Comparison of ENCODE assay signal across 9 mouse cellular contexts in genomic region chr7:118313818-118314217, GRCm38 (mm10).
DNase-seq lines count a peak whose midpoint lies in the region; ATAC-seq and TF ChIP-seq lines count a peak whose summit lies in the region.
"Had no signal": no experiment of that assay in that cellular context is flagged by ENCODE, and none has a peak within 500 bp of the region (broad histone marks: within the 10 kb centered on the region; RNA-seq: fewer than 3 reads in every experiment).

No protein-coding gene starts in this region.

- no peak for TF ChIP-seq EP300 in heart, postnatal 0 days (IDR thresholded peaks at IDR 0.05; ENCODE audit: low read depth)

- H3K9ac ChIP-seq in heart, postnatal 0 days (replicated peaks; ENCODE audit: low read depth, low read length): no peak overlapping the region

- DNase-seq in heart, postnatal 0 days (ENCODE audit: low spot score): no peak
- DNase-seq in heart, adult 18-20 months: no peak
- DNase-seq in right cerebral cortex, adult 2 months (ENCODE audit: low spot score in 2 of 2): peak; percentile 31 to 50
- no peak for DNase-seq in right cerebral cortex, postnatal 4 days
- peak; percentile 25 for DNase-seq in kidney, postnatal 10 days
- peak; percentile 53 for DNase-seq in telencephalon, adult 2 months (ENCODE audit: low read depth, low spot score)
- no peak for DNase-seq in urinary bladder, postnatal 36 days (ENCODE audit: low spot score in 2 of 2)
- DNase-seq in heart, embryonic 10.5 days (ENCODE audit: low spot score): no peak

- no peak overlapping the region for H3K4me2 ChIP-seq in heart, postnatal 0 days (ENCODE audit: low read depth, low read length)
- H3K4me2 ChIP-seq: heart, embryonic 11.5 days had no signal

- H3K36me3 ChIP-seq in heart, postnatal 0 days (replicated peaks; ENCODE audit: control insufficient read depth, insufficient read depth, low read length): no peaks in the 10 kb centered on the region
- no peaks in the 10 kb centered on the region for H3K36me3 ChIP-seq in heart, embryonic 10.5 days

- no peaks in the 10 kb centered on the region for H3K27me3 ChIP-seq in heart, postnatal 0 days (ENCODE audit: control insufficient read depth, insufficient read depth, low read length)
- peaks cover 5% of the 10 kb centered on the region; the same call in 1 of the 2 replicates for H3K27me3 ChIP-seq in heart, embryonic 10.5 days (ENCODE audit: insufficient read depth, poor library complexity, severe bottlenecking)

- no peaks in the 10 kb centered on the region for H3K4me1 ChIP-seq in heart, postnatal 0 days (ENCODE audit: control insufficient read depth, insufficient read depth)
- no peaks in the 10 kb centered on the region for H3K4me1 ChIP-seq in heart, embryonic 10.5 days

- WGBS in heart, postnatal 0 days: 61% methylated on average over 8 of the region's 8 CpGs
- 61% methylated on average over 8 of the region's 8 CpGs for WGBS in heart, embryonic 10.5 days

- no peak for ATAC-seq in heart, postnatal 0 days (ENCODE audit: insufficient read depth, low read depth)

- peak; percentile 24; the same call in 1 of the 2 replicates for TF ChIP-seq CTCF in heart, postnatal 0 days (IDR thresholded peaks at IDR 0.05; ENCODE audit: low read depth)

- H3K9me3 ChIP-seq in heart, postnatal 0 days (replicated peaks; ENCODE audit: control insufficient read depth, low read length): no peaks in the 10 kb centered on the region
- H3K9me3 ChIP-seq in heart, embryonic 10.5 days: no peaks in the 10 kb centered on the region

- no peak overlapping the region for H3K27ac ChIP-seq in heart, postnatal 0 days (ENCODE audit: low read depth)
- no peak overlapping the region for H3K27ac ChIP-seq in heart, embryonic 10.5 days

- no peak overlapping the region for H3K4me3 ChIP-seq in heart, postnatal 0 days (ENCODE audit: low read depth, low read length)
- H3K4me3 ChIP-seq in heart, embryonic 10.5 days: no peak overlapping the region

Comparison
In these comparisons a context has a peak if more than half of its experiments do, and no peak if none do; other contexts are left out.
1. DNase-seq: peak in right cerebral cortex, adult 2 months (2 of 2), kidney, postnatal 10 days (single experiment) and telencephalon, adult 2 months (single experiment); none in heart, postnatal 0 days (single experiment), heart, adult 18-20 months (0 of 2), right cerebral cortex, postnatal 4 days (single experiment), urinary bladder, postnatal 36 days (0 of 2) and heart, embryonic 10.5 days (single experiment).